Comparison of ENCODE assay signal across 18 mouse cellular contexts in genomic region chr11:84722658-84723201, GRCm38 (mm10).
DNase-seq lines count a peak whose midpoint lies in the region; ATAC-seq and TF ChIP-seq lines count a peak whose summit lies in the region.
"Had no signal": no experiment of that assay in that cellular context is flagged by ENCODE, and none has a peak within 500 bp of the region (broad histone marks: within the 10 kb centered on the region; RNA-seq: fewer than 3 reads in every experiment).

No protein-coding gene starts in this region.

- no peak overlapping the region for H3K4me3 ChIP-seq in forebrain, embryonic 12.5 days (replicated peaks)
- H3K4me3 ChIP-seq in forebrain, embryonic 16.5 days (replicated peaks; ENCODE audit: low read length) = no peak overlapping the region
- no peak overlapping the region for H3K4me3 ChIP-seq in midbrain, embryonic 14.5 days (replicated peaks; ENCODE audit: low read depth, low read length)
- no peak overlapping the region for H3K4me3 ChIP-seq in midbrain, postnatal 0 days (ENCODE audit: low read depth, low read length)
- no peak overlapping the region for H3K4me3 ChIP-seq in liver, embryonic 12.5 days
- H3K4me3 ChIP-seq in neural tube, embryonic 15.5 days (replicated peaks) = no peak overlapping the region
- no peak overlapping the region for H3K4me3 ChIP-seq in embryonic facial prominence, embryonic 10.5 days
- H3K4me3 ChIP-seq in heart, adult 2 months = no peak overlapping the region
- H3K4me3 ChIP-seq: forebrain, embryonic 10.5 days; heart, embryonic 13.5 days; layer of hippocampus, adult 2 months had no signal

- no peak for TF ChIP-seq CTCF in midbrain, postnatal 0 days (IDR thresholded peaks at IDR 0.05)
- TF ChIP-seq CTCF in heart, adult 2 months (IDR thresholded peaks at IDR 0.05) = no peak

- H3K4me1 ChIP-seq in forebrain, embryonic 12.5 days = peaks cover 15% of the 10 kb centered on the region; the same call in 1 of the 2 replicates
- no peaks in the 10 kb centered on the region for H3K4me1 ChIP-seq in forebrain, embryonic 16.5 days (replicated peaks; ENCODE audit: control insufficient read depth, insufficient read depth, low read length)
- peaks cover 23% of the 10 kb centered on the region for H3K4me1 ChIP-seq in midbrain, embryonic 14.5 days (ENCODE audit: control insufficient read depth, insufficient read depth, low read length)
- peaks cover 3% of the 10 kb centered on the region; the same call in 1 of the 2 replicates for H3K4me1 ChIP-seq in midbrain, postnatal 0 days (ENCODE audit: insufficient read depth, low read length)
- H3K4me1 ChIP-seq in liver, embryonic 12.5 days = peaks cover 43% of the 10 kb centered on the region
- H3K4me1 ChIP-seq in neural tube, embryonic 15.5 days = peaks cover 30% of the 10 kb centered on the region
- H3K4me1 ChIP-seq in embryonic facial prominence, embryonic 10.5 days = peaks cover 8% of the 10 kb centered on the region; the same call in 1 of the 2 replicates
- no peaks in the 10 kb centered on the region for H3K4me1 ChIP-seq in heart, adult 2 months (ENCODE audit: control insufficient read depth, insufficient read depth, low read length)
- H3K4me1 ChIP-seq: heart, embryonic 13.5 days had no signal

- H3K27ac ChIP-seq in forebrain, embryonic 12.5 days = no peak overlapping the region
- no peak overlapping the region for H3K27ac ChIP-seq in forebrain, embryonic 16.5 days (ENCODE audit: low read length)
- H3K27ac ChIP-seq in midbrain, embryonic 14.5 days (replicated peaks; ENCODE audit: low read depth, low read length) = peak overlapping the region; percentile 49
- no peak overlapping the region for H3K27ac ChIP-seq in midbrain, postnatal 0 days (ENCODE audit: low read depth, low read length)
- peak overlapping the region; percentile 10; the same call in 1 of the 2 replicates for H3K27ac ChIP-seq in liver, embryonic 12.5 days
- peak overlapping the region; percentile 41 for H3K27ac ChIP-seq in neural tube, embryonic 15.5 days (replicated peaks)
- no peak overlapping the region for H3K27ac ChIP-seq in embryonic facial prominence, embryonic 10.5 days (replicated peaks)
- H3K27ac ChIP-seq in heart, adult 2 months = no peak overlapping the region
- H3K27ac ChIP-seq: forebrain, embryonic 10.5 days; heart, embryonic 13.5 days; layer of hippocampus, adult 2 months had no signal

- H3K27me3 ChIP-seq in forebrain, embryonic 12.5 days = peaks cover 59% of the 10 kb centered on the region
- peaks cover 15% of the 10 kb centered on the region for H3K27me3 ChIP-seq in forebrain, embryonic 16.5 days (replicated peaks; ENCODE audit: control insufficient read depth, insufficient read depth, low read length)
- H3K27me3 ChIP-seq in midbrain, embryonic 14.5 days (ENCODE audit: control insufficient read depth, insufficient read depth, low read length) = peaks cover 5% of the 10 kb centered on the region
- peaks cover 3% of the 10 kb centered on the region; the same call in 1 of the 2 replicates for H3K27me3 ChIP-seq in midbrain, postnatal 0 days (ENCODE audit: insufficient read depth, low read length)
- peaks cover 42% of the 10 kb centered on the region for H3K27me3 ChIP-seq in liver, embryonic 12.5 days (replicated peaks)
- H3K27me3 ChIP-seq in neural tube, embryonic 15.5 days (replicated peaks) = peaks cover 8% of the 10 kb centered on the region
- H3K27me3 ChIP-seq in embryonic facial prominence, embryonic 10.5 days (replicated peaks; ENCODE audit: low read depth, poor library complexity, severe bottlenecking) = peaks cover 32% of the 10 kb centered on the region
- no peaks in the 10 kb centered on the region for H3K27me3 ChIP-seq in heart, adult 2 months (ENCODE audit: control insufficient read depth, insufficient read depth, low read length)

- H3K36me3 ChIP-seq in forebrain, embryonic 12.5 days (replicated peaks) = no peaks in the 10 kb centered on the region
- H3K36me3 ChIP-seq in forebrain, embryonic 16.5 days (ENCODE audit: control insufficient read depth, insufficient read depth) = no peaks in the 10 kb centered on the region
- H3K36me3 ChIP-seq in midbrain, embryonic 14.5 days (ENCODE audit: control insufficient read depth, insufficient read depth, low read length) = no peaks in the 10 kb centered on the region
- no peaks in the 10 kb centered on the region for H3K36me3 ChIP-seq in midbrain, postnatal 0 days (ENCODE audit: insufficient read depth, low read length)
- H3K36me3 ChIP-seq in liver, embryonic 12.5 days = no peaks in the 10 kb centered on the region
- no peaks in the 10 kb centered on the region for H3K36me3 ChIP-seq in neural tube, embryonic 15.5 days
- H3K36me3 ChIP-seq in embryonic facial prominence, embryonic 10.5 days (replicated peaks) = no peaks in the 10 kb centered on the region
- H3K36me3 ChIP-seq in heart, adult 2 months (ENCODE audit: control insufficient read depth, insufficient read depth, low read length) = no peaks in the 10 kb centered on the region
- H3K36me3 ChIP-seq: forebrain, embryonic 10.5 days; heart, embryonic 13.5 days had no signal

- no peak overlapping the region for H3K4me2 ChIP-seq in forebrain, embryonic 12.5 days
- H3K4me2 ChIP-seq in forebrain, embryonic 16.5 days (ENCODE audit: low read length) = no peak overlapping the region
- no peak overlapping the region for H3K4me2 ChIP-seq in midbrain, embryonic 14.5 days (ENCODE audit: low read length)
- no peak overlapping the region for H3K4me2 ChIP-seq in midbrain, postnatal 0 days (ENCODE audit: low read depth, low read length, poor library complexity, severe bottlenecking)
- peak overlapping the region; percentile 37 for H3K4me2 ChIP-seq in liver, embryonic 12.5 days
- H3K4me2 ChIP-seq in neural tube, embryonic 15.5 days = no peak overlapping the region
- H3K4me2 ChIP-seq: heart, embryonic 13.5 days had no signal

- intact Hi-C loops in heart, adult 2 months (cut with DNase I) = no loop called here

- peak; percentile 27; the same call in 1 of the 2 replicates for ATAC-seq in forebrain, embryonic 12.5 days (ENCODE audit: low FRiP score)
- ATAC-seq in forebrain, embryonic 16.5 days = no peak
- ATAC-seq in midbrain, embryonic 14.5 days (ENCODE audit: low FRiP score, low TSS enrichment) = no peak
- no peak for ATAC-seq in midbrain, postnatal 0 days (ENCODE audit: low FRiP score)
- ATAC-seq in liver, embryonic 12.5 days = peak; percentile 33; the same call in 1 of the 2 replicates
- no peak for ATAC-seq in neural tube, embryonic 15.5 days (ENCODE audit: low FRiP score)

- TF ChIP-seq EP300 in heart, adult 2 months (IDR thresholded peaks at IDR 0.05; ENCODE audit: insufficient read depth, low read depth, low read length) = no peak

- H3K9ac ChIP-seq in forebrain, embryonic 12.5 days = no peak overlapping the region
- H3K9ac ChIP-seq in forebrain, embryonic 16.5 days (replicated peaks; ENCODE audit: low read depth, low read length) = no peak overlapping the region
- no peak overlapping the region for H3K9ac ChIP-seq in midbrain, embryonic 14.5 days (replicated peaks; ENCODE audit: low read length)
- no peak overlapping the region for H3K9ac ChIP-seq in midbrain, postnatal 0 days (replicated peaks; ENCODE audit: low read length, poor library complexity, severe bottlenecking)
- H3K9ac ChIP-seq in liver, embryonic 12.5 days = no peak overlapping the region
- no peak overlapping the region for H3K9ac ChIP-seq in neural tube, embryonic 15.5 days (replicated peaks)
- no peak overlapping the region for H3K9ac ChIP-seq in heart, adult 2 months (ENCODE audit: low read depth, low read length)
- H3K9ac ChIP-seq: heart, embryonic 13.5 days had no signal

- DNase-seq in midbrain, embryonic 14.5 days = peak; percentile 53
- no peak for DNase-seq in midbrain, postnatal 0 days (ENCODE audit: low spot score)
- no peak for DNase-seq in embryonic facial prominence, embryonic 10.5 days (ENCODE audit: low spot score)
- DNase-seq in heart, adult 2 months = no peak
- DNase-seq: gastrocnemius, postnatal 10 days; heart, adult 11 months; heart, postnatal 36 days; kidney, adult 8-10 months; kidney, postnatal 14 days; lung, postnatal 14 days; retina, postnatal 1 day had no signal

- no peaks in the 10 kb centered on the region for H3K79me2 ChIP-seq in heart, adult 2 months (replicated peaks; ENCODE audit: control insufficient read depth, insufficient read depth, low read length)

- no peaks in the 10 kb centered on the region for H3K9me3 ChIP-seq in forebrain, embryonic 12.5 days
- no peaks in the 10 kb centered on the region for H3K9me3 ChIP-seq in forebrain, embryonic 16.5 days (ENCODE audit: control insufficient read depth, low read length)
- H3K9me3 ChIP-seq in midbrain, embryonic 14.5 days (ENCODE audit: control insufficient read depth, low read length) = no peaks in the 10 kb centered on the region
- H3K9me3 ChIP-seq in midbrain, postnatal 0 days (ENCODE audit: low read length) = no peaks in the 10 kb centered on the region
- H3K9me3 ChIP-seq in liver, embryonic 12.5 days (replicated peaks) = no peaks in the 10 kb centered on the region
- no peaks in the 10 kb centered on the region for H3K9me3 ChIP-seq in neural tube, embryonic 15.5 days (replicated peaks)
- no peaks in the 10 kb centered on the region for H3K9me3 ChIP-seq in embryonic facial prominence, embryonic 10.5 days
- H3K9me3 ChIP-seq: forebrain, embryonic 10.5 days; heart, embryonic 13.5 days had no signal

- no peak for TF ChIP-seq POLR2A in heart, adult 2 months (IDR thresholded peaks at IDR 0.05; ENCODE audit: insufficient read depth, low read depth, low read length)

- 59% methylated on average over 12 of the region's 12 CpGs for WGBS in forebrain, embryonic 12.5 days
- 70% methylated on average over 12 of the region's 12 CpGs for WGBS in forebrain, embryonic 16.5 days
- 41% methylated on average over 12 of the region's 12 CpGs for WGBS in midbrain, embryonic 14.5 days
- WGBS in midbrain, postnatal 0 days = 42% methylated on average over 11 of the region's 12 CpGs
- 42% methylated on average over 12 of the region's 12 CpGs for WGBS in liver, embryonic 12.5 days (ENCODE audit: insufficient replicate concordance)
- WGBS in neural tube, embryonic 15.5 days = 39% methylated on average over 12 of the region's 12 CpGs
- WGBS in embryonic facial prominence, embryonic 10.5 days = 66% methylated on average over 12 of the region's 12 CpGs
- WGBS in heart, adult 2 months = 53% methylated on average over 12 of the region's 12 CpGs

Comparison
In these comparisons a context has a peak if more than half of its experiments do, and no peak if none do; other contexts are left out.
1. ATAC-seq: peak in forebrain, embryonic 12.5 days (single experiment) and liver, embryonic 12.5 days (single experiment); none in forebrain, embryonic 16.5 days (single experiment), midbrain, embryonic 14.5 days (single experiment), midbrain, postnatal 0 days (single experiment) and neural tube, embryonic 15.5 days (single experiment).
2. H3K27ac ChIP-seq: peak in midbrain, embryonic 14.5 days (single experiment), liver, embryonic 12.5 days (single experiment) and neural tube, embryonic 15.5 days (single experiment); none in forebrain, embryonic 12.5 days (single experiment), forebrain, embryonic 16.5 days (single experiment), midbrain, postnatal 0 days (single experiment), embryonic facial prominence, embryonic 10.5 days (single experiment) and heart, adult 2 months (single experiment).